Mouse (Mus musculus) spleen, postnatal 14 days (tissue): ENCODE measurements around the gene Prkab1.
A peak's percentile ranks its signal among the peaks of the same experiment; 100 is the strongest.

ENCODE experiments used
- DNase-seq, 2 experiments: peaks; one replicate each; pipeline ENCODE4 v3.0.0; 2021 to 2022; ENCODE audit warnings: low spot score in 2 of 2

Gene Prkab1

DNA sequence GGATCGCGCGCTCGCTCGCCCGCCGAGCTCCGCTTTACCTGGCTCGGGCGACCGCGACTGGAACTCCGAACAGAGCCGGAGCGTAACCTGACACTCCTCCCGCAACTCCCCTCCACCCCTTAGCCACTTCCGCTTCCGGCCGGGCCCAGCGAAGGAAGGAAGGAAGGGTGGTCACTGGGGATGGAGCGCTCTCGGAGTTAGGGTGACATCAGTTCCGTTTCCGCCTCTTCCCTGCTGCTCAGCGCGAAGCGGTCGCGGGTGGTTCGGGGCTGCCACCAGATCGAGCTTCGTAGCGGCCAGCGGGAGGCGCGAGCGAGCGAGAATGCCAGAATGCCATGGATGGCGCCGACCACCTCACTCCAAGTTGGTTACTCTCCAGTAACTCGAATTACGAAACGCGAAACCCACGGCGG lies at the start of gene Prkab1:
Prkab1 (minus strand) TSS at position 182 of the 413 bp plus-strand sequence.
- peak; percentile 85 to 88 for DNase-seq

DNA sequence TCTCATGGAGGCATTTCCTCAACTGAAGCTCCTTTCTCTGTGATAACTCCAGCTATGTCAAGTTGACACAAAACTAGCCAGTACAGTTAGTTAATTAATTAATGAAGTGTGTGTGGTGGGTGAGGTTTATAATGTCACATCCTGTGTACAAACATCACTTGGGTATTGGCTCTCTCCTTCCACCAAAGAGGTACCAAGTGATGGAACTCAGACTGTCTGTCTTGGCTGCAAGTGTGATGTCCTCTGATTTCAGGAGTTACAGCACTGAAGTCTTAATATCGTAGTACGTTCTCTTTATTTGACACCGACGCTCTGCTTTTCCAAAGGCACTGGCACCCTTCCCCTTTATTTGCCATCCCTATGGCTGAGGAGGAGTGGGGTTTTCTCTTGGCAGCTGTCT lies 45.3 kb upstream of the Prkab1 start:
- no peak for DNase-seq

DNA sequence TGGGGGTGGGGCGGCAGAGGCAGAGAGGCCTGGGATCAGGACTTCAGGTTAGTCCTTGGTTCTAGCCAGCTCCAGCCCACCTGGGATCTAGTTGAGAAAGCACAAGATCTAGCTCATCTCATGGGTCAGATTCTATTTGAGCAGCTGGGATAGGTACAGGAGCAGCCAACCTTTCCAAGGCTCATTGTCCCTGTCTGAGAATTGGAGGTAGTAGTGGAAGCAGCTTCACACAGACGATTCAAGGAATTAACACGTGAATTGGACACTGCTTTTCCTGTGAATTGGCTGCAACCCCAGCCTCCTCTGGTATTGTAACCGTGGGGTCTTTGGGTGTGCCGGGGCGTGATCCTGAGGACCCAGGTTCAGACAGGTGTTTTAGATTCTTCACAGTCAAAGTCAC lies 28.5 kb upstream of the Prkab1 start:
- DNase-seq, result no peak

DNA sequence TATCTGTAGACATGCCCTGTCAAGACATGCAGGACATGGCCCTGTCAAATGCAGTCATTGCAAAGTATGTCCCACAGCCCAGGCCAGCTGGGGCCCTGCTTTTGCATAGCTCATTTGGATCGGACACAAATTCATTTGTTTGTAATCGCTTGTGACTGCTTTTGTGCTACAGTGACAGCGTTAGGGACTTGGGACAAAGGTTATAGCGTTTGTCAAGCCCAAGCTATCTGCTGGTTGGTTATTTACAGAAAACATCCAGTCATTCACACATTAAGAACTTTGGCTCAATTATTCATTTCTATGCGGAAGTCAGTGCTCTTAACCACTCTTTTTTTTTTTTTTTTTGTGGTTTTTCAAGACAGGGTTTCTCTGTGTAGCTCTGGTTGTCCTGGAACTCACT lies 27.9 kb upstream of the Prkab1 start:
- DNase-seq, result no peak

DNA sequence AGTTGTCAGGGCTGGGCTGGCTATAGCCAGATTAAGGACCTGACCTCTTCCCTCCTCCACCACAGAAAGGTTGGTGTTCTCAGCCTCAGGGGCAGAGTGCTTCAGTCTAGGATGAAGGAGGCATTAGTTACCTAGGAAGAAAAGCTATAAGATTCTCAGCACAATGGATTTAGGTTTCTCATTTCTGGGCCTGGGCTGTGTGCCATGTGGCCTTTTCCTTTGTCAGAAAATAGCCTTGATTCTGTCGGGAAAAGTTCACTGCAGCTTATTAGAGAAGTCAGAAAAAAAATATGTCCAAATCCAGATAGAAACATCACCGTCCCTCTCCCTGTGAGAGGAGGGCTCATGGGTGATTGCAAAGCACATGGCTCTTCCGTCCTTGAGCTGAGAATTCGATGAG lies 25.5 kb upstream of the Prkab1 start:
- DNase-seq, result no peak

DNA sequence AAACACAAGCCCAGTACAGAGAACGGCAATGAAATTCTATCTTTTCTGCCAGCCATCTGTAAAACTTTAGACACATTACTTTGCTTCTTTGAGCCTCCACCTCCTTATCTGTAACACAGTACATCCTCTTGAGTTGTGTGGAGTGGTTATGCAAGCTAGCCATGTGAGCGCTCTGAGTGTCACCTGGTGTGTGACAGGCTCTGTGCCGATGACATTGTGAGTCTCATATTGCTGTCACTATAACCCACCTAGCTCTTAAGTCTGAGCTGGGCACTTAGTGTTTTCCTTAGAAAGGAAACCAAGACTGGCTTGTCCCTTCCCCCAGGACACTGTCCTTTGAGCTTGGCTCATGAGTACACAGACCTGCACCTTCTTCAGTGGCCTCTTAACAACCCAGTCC lies 24.0 kb upstream of the Prkab1 start:
- DNase-seq, result no peak

DNA sequence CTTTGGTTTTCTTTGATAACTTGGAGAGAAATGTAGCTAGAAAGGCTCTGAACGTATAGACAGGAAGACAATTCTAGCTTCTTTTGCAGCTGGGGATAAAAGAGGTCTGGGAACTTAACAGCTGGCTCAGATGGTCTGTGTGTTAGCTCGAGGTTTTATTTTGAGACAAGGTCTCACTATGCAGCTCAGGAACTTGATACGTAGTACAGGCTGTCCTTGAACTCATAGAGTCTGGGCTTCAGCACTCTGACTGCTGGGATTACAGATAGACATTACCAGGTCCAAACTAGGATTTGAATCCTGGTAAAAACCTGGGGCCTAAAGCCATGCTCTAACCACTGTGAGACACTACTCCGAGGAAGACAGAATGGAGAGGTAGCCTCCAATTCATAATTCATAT lies 21.9 kb upstream of the Prkab1 start:
- DNase-seq, result no peak

DNA sequence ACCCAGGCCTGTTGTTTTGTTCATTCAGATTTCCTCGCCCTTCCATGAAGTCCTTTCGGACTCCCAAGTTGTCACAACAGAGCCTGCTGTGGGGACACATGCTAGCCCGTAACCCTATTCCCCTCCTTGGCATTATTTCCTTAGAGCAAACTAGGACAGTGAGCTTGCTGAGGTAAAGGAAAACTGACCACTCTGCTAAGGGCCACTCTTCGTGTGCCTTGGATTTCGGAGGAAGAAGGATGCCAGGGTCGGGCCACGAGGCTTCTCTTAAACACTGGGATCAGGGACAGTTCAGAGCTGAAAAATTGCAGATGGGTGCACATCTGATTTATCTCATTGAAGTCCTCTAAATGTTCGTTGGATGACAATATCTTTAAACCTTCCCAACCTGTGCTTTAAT lies 21.3 kb upstream of the Prkab1 start:
- no peak for DNase-seq

DNA sequence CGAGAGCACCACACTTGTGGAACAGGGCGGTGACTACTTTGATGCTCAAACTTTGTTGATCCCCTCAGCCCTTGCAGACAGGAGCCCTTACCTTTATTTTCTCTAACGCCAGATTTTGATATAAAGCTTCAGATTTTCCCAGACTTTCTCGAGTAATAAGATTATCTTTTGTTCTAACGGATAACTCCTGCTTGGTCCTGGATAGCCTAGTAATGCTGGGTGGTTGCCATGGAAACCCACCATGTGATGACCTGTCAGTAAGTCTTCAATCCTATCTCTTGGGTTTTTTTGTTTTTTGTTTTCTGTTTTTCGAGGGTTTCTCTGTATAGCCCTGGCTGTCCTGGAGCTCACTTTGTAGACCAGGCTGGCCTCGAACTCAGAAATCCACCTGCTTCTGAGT lies 17.9 kb upstream of the Prkab1 start:
- DNase-seq, result no peak

DNA sequence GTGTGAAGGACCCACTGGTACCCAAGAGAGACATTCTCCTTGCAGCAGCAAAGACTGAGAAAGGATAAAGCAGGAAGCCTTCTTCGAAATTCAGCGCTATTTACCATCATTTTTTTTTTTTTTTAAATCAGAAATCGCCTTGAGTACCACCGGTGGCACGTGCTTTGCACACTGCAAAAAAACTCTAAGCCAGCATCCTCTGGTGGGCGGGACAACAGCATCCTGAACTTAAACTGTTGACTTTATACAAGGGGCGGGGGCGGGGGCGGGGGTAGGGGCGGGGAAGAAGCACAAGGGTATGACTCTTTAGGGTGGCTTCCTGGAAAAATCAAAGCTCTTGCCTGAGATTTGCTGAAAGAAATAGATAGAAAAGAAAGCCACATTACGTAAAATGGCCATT lies 15.4 kb upstream of the Prkab1 start:
- DNase-seq, result no peak

DNA sequence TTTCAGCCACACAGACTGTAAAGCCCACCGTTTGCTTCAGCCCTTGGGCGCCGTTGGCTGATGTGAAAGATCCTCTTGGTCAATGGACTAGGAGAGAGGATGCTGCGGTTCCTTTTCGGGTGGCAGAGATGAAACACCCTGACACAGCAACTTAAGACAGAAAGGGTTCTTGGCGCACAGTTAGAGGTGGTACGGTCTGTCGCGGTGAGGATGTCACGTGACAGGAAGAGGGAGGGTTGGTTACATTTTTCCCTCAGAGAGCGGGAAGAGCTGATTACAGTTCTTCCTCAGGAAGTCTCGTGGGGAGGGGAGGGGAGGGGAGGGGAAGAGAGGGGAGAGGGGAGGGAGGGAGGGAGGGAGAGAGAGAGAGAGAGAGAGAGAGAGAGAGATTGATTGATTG lies 13.4 kb upstream of the Prkab1 start:
- DNase-seq, result no peak

DNA sequence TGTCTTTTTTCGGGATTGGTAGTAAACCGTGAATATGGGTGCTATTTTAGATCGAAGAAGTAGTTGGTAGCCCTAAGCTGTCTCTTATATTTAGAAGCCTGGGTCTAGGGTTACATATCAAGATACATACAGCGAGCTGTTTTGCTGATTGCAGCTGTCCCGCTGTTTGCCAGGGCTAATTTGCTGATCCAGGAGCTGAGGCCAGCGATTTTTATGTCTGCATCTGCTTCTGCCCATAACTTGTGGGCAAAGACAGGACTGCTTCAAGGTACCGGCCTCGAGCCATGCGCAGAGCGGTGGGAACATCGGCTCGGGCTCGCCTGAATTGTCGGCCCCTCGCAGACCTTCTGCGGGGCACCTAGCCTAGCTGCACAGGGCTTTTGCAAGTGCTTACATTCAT lies 12.2 kb upstream of the Prkab1 start:
- DNase-seq, result no peak

DNA sequence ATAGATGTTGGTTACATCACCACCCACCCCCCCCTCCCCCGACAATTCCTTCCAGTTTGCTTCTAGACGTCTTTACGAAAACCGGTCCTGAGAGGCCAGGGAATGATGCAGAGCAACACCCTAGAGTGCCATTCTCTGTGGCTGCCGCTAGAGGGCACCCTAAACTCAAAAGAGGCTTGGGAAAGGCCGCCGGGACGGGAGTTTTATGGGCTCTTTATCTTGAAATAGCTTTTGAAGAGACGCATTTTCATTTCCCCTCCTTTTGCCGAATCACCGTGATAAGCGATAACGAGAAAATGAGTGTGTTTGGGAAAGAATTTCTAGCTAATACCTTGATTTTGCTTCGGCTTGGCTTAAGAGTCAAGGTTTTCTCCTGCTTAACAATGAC lies 6.9 kb upstream of the Prkab1 start:
- DNase-seq, result peak; percentile 49 to 72

DNA sequence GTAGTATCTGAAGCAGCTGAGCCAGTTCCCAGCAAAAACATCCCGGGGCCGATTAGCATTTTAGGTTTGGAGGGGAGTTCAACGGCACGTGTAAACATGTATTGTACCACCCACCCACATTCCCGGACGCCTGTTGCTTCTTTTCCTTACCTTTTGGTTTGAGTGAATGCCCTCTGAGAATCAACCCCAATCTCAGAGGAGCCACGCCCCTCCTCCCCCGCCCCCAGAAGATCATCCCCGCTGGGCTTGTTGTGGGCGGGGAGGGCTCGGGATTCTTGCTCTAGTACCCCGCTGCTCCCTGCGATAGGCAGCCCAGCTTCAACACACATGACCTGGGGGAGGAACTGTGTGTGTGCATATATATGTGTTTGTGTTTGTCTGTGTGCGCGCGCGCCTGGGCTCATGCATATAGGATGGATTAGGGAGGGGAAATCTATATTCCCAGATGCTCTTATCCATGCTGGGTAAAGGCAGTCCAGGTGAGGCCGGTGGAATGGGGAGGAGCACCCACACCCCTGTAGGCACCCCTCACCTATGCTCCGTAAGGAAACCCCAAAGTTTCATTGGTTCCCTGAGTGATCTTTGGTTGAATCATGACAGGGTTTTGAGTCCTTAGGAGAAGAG lies 6.4 kb upstream of the Prkab1 start:
- DNase-seq, result no peak

DNA sequence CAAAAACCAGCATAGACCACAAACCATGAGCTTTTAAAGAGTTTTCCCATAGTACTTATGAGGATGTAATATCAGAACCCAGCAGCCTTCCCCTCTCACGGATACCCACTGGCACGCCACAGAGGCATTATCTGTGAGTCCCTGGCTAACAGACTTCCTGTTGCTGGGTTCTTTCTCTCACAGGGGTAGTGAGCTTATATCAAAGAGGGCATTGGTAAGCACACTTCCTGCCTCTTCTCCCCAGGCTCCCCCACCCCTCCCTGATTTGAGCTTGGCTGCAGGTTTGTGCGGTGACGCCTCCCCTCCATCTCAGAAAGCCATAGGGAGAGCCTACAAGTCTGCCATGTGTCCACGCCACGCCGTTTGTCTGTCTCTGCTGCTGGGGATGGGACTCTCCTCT lies 4.8 kb upstream of the Prkab1 start:
- DNase-seq, result no peak

DNA sequence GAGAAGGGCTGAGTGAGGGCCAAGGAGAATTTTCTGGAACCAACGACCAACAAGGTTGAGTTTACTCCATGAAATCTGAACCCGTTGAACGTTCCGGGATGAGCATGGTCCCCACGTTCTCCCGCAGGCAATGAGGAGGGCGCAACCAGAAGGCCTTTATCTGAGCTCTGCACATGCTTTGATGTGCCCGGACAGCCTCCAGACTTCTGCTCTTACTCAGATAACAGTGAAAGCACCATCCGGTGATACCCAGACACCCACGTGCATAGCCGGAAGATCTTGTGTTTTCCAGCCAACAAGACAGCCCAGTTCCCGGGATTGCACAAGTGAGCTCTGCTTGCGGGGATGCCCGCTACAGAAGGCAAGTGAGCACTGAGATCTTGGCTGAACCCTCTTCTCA lies 2.3 kb upstream of the Prkab1 start:
- DNase-seq, result peak; percentile 34 to 40

DNA sequence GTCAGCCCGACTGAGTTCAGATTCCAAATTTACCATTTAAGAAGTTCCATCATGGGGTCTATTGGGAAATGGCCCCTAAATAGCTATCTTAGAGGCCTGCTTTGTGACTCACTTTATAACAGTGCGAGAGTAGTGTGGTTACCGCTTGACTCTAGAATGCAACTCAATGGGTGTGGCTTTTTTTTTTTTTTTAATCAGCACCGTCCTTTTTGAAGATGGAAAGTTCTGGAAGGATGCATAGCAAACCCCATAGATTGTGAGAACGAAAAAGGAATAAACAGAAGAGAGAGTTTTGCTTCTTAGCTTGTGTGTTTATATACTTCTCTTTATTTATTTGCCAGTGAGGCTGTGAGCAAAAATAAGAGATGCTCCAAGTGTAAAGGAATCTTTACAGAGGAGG lies 1.8 kb upstream of the Prkab1 start:
- DNase-seq, result no peak

DNA sequence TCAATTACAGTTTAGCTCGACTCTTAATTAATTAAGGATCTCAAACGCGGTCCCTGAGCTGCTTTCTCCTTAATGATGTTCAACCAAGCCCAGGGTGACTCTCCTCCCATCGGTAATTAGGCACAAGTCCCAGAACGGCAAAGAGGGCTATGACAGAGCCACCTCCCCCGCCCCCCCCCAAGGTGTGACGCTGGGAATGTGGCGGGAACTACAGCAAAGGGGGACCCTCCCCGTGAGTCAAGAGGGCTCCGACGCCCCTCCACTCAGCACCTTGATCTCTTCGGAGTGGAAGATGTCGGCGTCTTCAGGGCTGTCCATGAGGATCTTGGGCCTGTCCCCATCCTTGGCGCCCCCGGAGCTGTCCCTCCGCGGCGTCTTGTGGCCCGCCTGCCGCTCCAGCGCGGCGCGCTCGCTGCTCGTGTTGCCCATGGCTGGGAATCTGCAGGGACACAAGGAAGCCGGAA lies 455 bp downstream of the Prkab1 start:
- DNase-seq, result no peak

DNA sequence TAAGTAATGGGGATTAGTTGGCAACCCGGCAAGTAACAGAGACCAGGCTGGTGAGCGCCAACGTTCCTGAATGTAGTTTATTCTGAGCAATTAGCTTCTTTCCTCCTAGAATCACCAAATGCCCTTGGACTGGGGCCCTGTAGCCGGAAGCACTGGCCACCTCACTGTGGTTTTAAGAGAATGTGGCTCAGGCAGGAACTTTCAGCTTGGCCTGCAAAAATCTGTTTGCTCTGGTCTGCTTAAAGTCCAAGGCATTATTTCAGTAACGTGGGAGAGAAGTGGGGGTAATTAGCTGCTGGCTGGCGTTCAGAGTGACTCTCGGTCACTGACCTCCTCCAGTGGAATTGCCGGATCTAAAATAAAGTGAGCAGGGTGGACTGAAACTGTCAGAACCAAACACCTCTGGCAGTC lies 1.1 kb downstream of the Prkab1 start:
- no peak for DNase-seq

DNA sequence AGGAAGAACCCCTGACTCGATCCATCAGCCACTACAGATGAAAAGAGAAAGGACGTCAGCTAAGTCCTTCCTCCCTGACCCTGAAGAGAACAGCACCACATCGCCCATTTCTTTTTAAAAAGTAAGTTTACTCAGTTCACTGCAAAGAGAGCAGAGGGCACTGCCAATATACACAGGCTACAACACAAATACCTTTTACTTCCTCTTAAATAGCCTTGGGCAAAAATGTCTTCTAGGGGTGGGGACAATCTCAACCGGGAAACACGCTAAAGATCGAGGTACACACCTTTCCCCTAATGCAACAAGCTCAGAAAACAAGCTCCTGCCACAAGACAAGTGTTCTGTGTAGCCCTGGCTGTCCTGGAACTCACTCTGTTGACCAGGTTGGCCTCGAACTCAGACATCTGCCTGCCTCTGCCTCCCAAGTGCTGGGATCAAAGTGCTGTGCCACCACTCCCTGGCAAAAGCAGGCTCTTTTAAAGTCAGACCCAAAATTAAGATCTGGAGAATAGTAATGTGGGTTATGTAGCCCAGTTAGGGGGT lies 1.6 kb downstream of the Prkab1 start:
- no peak for DNase-seq

DNA sequence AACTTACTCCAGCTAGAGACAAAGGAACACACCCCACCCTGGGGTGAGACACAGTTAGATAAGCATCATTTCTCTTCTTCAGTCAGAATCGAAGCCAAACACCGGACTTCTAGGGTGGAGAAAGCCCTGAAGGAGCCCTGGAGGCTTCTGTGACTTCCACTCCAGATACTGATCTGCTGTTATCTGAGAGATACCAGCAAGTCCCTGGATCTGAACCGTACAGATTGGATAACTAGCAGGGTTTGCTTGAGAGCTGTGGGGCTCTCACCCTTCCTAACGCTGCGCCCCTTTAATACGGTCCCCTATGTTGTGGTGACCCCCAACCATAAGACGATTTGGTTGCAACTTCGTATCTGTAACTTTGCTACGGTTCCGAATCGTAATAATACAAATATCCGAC lies 2.2 kb downstream of the Prkab1 start:
- no peak for DNase-seq

DNA sequence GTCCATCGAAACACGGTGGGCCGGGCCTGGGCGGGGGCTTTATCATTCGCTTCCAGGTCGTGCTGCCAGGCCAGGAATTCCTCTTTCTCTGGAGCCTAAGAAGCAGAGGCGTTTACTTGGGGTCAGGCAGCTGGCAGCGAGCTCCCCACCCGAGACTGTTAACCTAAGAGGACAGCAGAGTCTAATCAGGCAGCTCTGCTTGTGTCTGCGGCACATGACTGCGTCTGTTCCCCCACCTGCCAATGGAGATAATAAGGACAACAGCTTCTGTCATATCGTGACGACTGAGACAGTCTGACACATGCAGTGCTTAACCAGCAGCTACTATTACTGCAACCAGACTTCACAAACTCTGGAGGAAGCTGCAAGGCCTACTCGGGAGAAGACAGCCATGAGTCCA lies 2.8 kb downstream of the Prkab1 start:
- DNase-seq, result peak in 1 of 2 experiments; percentile 31

DNA sequence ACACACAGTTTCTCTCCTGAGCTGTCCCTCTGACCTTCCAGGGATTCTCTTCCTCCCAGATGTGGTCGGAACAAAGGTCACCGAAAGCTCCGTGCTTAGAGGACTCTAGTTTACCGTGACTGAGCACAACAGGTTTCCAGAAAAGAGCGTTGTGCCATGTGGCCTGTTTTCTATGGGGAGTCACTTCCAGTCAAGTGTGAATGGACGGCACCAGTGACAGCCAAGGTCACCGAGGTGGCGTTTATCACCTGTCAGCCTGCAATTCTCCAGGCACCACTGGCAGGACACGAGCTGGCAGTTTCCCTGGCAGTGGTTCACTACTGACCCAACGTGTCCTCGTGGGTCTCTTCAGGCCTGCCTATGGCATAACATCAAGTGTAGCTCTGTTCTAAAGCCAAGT lies 4.9 kb downstream of the Prkab1 start:
- no peak for DNase-seq

DNA sequence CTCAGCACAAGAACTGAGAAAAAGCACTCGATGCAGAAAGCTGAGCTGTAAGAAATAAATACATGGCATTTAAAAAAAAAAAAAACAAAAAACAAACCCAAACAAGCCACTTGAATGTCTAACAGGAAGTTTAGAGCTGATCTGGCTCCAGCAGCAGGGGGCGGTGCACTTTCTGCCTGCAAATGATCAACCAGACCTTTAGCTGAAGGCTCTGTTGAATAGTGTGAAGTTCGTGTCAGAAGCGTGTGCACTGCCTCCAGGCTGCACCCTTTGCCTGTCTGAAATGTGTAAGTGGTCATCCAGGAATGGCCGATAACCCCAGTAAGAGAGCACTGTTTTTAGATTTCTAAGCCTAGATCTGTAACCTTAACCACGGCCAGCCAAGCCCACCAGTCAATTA lies 5.5 kb downstream of the Prkab1 start:
- DNase-seq, result no peak
